Mouse (Mus musculus): ENCODE data around the gene Cuedc1.
"Not testable (repeated sequence)": the region's sequence is repeated elsewhere in the genome, so short reads cannot be mapped to it uniquely, and the experiment has no call there.

Gene Cuedc1

GRCm38 (mm10) chr11:88172601-88173325 is 74.9 kb downstream of the Cuedc1 start:
- peak; percentile 85 for DNase-seq

- DNase-seq, result no peak
These were observed 75.6 kb downstream of the Cuedc1 start for GRCm38 (mm10) chr11:88173386-88174025.

GRCm38 (mm10) chr11:88180467-88180958 is 82.7 kb downstream of the Cuedc1 start:
- DNase-seq, result no peak

GRCm38 (mm10) chr11:88180959-88181619 is 83.2 kb downstream of the Cuedc1 start:
- peak; percentile 91 for DNase-seq

GRCm38 (mm10) chr11:88184632-88185180 is 86.8 kb downstream of the Cuedc1 start:
- DNase-seq, result no peak

GRCm38 (mm10) chr11:88186078-88186946 is 88.5 kb downstream of the Cuedc1 start:
- peak; percentile 42 for DNase-seq

- DNase-seq, result no peak
These were observed 89.0 kb downstream of the Cuedc1 start for GRCm38 (mm10) chr11:88186947-88187243.

GRCm38 (mm10) chr11:88187417-88188133 is 89.7 kb downstream of the Cuedc1 start:
- DNase-seq, result peak; percentile 92

GRCm38 (mm10) chr11:88188216-88188615 is 90.4 kb downstream of the Cuedc1 start:
- DNase-seq, result no peak

- no peak for DNase-seq
These were observed 90.8 kb downstream of the Cuedc1 start for GRCm38 (mm10) chr11:88188635-88189034.

GRCm38 (mm10) chr11:88192595-88192994 is 94.7 kb downstream of the Cuedc1 start:
- no peak for DNase-seq

- DNase-seq, result no peak
These were observed 95.4 kb downstream of the Cuedc1 start for GRCm38 (mm10) chr11:88193098-88193823.

GRCm38 (mm10) chr11:88193824-88194696 is 96.2 kb downstream of the Cuedc1 start:
- DNase-seq, result peak; percentile 56

- DNase-seq, result not testable (repeated sequence)
These were observed 97.8 kb downstream of the Cuedc1 start for GRCm38 (mm10) chr11:88195699-88196098.

GRCm38 (mm10) chr11:88197153-88197576 is 99.3 kb downstream of the Cuedc1 start:
- DNase-seq, result peak; percentile 83

GRCm38 (mm10) chr11:88198223-88198622 is 100.4 kb downstream of the Cuedc1 start:
- no peak for DNase-seq

GRCm38 (mm10) chr11:88201172-88201571 is 103.3 kb downstream of the Cuedc1 start:
- no peak for DNase-seq

GRCm38 (mm10) chr11:88202077-88202476 is 104.2 kb downstream of the Cuedc1 start:
- DNase-seq, result no peak

- peak; percentile 96 for DNase-seq
These were observed 106.1 kb downstream of the Cuedc1 start, which contains the start of gene Mrps23 for GRCm38 (mm10) chr11:88203712-88204532. Gene Mrps23 (plus strand): TSS chr11:88204388.

Data from kidney, postnatal 14 days (tissue).